Mouse (Mus musculus): ENCODE measurements around the gene Spopl.
A peak's percentile ranks its signal among the peaks of the same experiment; 100 is the strongest.
"Not testable (repeated sequence)": the region's sequence is repeated elsewhere in the genome, so short reads cannot be mapped to it uniquely, and the experiment has no call there.

Spopl gene

GRCm38 (mm10) chr2:23571302-23572156 lies at the start of gene Spopl:
Spopl (minus strand) TSS chr2:23572106.
- DNase-seq (ENCODE audit: low spot score in 2 of 2) = peak; percentile 80 to 91

DNA sequence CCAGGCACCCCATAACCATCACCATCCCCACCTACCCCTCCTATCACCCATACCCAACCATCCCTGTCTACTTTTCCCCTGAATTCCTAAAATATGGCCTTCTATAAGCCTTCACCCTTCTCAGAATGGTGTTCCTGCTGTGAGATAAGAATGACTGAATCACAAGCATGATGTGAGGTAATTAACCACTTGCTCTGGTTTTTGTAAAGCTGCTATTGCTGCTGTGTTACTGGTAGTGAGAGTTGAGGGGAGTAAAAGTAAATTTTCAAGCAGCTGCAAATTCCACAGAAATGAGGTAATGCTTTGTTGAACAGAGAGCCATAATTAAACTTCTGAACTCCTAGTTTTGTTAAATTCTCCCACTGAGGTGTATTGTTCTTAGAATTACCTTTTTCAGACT lies 48.2 kb upstream of the Spopl start:
- DNase-seq (ENCODE audit: low spot score in 2 of 2) = no peak

- DNase-seq (ENCODE audit: low spot score in 2 of 2) = no peak
These were observed 46.1 kb upstream of the Spopl start for GRCm38 (mm10) chr2:23617989-23618388.

DNA sequence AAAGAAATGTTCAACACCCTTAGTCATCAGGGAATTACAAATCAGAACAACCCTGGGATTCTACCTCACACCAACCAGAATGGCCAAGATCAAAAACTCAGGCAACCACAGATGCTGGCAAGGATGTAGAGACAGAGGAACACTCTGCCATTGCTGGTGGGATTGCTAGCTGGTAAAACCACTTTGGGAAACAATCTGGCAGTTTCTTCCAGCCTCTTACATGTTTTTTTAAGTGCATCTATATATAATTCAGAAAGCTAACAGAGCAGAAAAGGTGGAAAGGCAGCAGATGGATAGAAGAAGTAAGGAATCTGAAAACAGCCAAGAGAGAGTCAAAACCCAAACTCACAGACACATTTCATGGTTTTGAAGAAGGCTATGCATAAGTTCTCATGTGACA lies 33.5 kb upstream of the Spopl start:
- DNase-seq (ENCODE audit: low spot score in 2 of 2) = no peak

DNA sequence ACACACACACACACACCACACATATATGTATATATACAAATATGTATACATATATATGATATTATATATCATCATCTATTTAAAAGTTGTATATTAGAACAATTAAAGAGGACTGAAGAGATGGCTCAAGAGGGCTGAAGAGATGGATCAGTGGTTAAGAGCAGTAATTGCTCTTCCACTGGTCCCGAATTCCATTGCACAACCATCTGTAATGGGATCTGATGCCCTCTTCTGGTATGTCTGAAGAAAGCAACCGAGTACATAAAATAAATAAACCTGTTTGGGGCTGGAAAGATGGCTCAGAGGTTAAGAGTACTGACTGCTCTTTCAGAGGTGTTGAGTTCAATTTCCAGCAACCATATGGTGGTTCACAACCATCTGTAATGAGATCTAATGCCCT lies 16.9 kb upstream of the Spopl start:
- no peak for DNase-seq (ENCODE audit: low spot score in 2 of 2)

GRCm38 (mm10) chr2:23572157-23572532 lies 239 bp upstream of the Spopl start:
- DNase-seq (ENCODE audit: low spot score in 2 of 2) = not testable (repeated sequence)

- no peak for DNase-seq (ENCODE audit: low spot score in 2 of 2)
These were observed 1.3 kb downstream of the Spopl start for GRCm38 (mm10) chr2:23570563-23570962.

- no peak for DNase-seq (ENCODE audit: low spot score in 2 of 2)
These were observed 3.1 kb downstream of the Spopl start for GRCm38 (mm10) chr2:23568775-23569174.

GRCm38 (mm10) chr2:23565081-23565801 lies 6.7 kb downstream of the Spopl start:
- no peak for DNase-seq (ENCODE audit: low spot score in 2 of 2)

DNA sequence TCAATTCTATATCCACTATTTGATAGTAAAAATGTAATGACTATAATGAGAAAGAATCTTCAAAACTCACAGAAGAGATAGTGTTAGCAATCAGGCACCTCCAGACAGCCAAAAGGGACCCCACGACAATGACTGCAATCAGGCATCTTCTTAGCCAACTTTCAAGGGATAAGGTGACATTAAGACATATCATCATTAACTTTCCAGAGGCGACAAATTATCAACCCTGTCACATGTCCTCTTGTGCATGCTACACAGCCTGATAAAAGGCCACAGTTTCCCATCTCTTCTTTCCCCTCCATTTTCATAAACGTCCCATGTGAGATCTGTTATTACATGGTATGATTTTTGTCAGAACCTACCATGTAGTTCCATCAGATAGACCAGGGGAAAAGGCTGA lies 9.0 kb downstream of the Spopl start:
- no peak for DNase-seq (ENCODE audit: low spot score in 2 of 2)

- no peak for DNase-seq (ENCODE audit: low spot score in 2 of 2)
These were observed 12.7 kb downstream of the Spopl start for GRCm38 (mm10) chr2:23559186-23559585.

DNA sequence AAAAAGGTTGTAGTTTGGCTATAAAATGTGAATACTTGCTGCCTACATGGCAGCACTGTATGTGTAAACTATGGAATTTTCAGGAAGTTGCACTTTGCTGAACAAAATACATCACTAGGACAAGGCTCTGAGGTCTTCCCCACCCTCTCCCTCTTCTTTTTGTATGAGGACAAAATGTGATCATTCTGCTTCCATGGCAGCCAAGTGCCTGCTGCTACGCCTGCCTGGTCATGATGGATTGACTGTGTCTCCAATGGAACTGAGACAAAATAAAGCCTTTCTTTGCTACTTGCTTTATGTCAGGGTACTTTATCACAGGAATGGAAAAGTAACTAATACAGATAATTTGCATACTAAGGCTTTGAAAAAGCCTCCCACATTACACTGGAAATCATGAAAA lies 20.7 kb downstream of the Spopl start:
- DNase-seq (ENCODE audit: low spot score in 2 of 2) = no peak

DNA sequence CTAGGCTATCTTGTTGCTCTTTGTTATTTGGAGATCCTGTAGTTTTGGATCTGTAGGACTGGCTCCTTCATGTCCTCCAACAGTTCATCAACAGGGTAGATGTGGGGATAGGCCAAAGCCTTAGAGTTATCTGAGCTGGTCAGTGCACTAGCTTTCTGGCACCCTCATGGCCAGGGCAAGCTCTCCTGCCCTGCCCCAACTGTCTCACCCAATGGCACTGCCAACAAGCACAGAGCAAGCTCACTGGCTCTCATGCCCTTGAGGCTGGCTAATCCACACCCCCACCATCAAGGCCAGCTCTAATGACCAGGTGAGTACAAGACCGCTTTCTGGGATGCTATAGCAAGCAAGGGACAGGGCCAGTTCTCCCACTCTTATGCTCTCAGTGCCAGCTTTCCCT lies 24.7 kb downstream of the Spopl start:
- DNase-seq (ENCODE audit: low spot score in 2 of 2) = no peak

DNA sequence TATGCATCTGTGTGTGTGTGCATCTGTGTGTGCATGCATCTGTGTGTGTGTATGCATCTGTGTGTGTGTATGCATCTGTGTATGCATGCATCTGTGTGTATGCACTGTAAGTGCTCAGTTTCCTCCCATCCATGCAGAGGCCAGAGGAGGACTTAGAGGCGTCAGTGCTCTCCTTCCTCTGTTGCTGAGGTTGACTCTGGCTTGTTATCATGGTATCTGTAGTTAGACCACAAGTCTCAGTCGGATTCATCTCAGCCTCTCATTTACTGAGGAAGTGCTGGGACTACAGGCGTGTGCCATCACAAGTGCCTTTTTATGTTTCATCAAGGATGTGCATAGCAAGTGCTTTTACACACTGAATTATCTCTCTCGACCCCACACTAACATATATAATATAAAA lies 31.9 kb downstream of the Spopl start:
- DNase-seq (ENCODE audit: low spot score in 2 of 2) = no peak

DNA sequence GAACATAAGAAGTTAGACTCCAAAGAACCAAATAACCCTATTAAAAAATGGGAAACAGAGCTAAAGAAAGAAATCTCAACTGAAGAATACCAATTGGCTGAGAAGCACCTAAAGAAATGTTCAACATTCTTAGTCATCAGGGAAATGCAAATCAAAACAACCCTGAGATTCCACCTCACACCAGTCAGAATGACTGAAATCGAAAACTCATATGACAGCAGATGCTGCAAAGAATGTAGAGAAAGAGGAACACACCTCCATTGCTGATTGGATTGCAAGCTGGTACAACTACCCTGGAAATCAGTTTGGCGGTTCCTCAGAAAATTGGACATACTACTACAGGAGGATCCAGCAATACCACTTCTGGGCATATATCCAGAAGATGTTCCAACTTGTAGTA lies 44.2 kb downstream of the Spopl start:
- DNase-seq (ENCODE audit: low spot score in 2 of 2) = not testable (repeated sequence)

DNA sequence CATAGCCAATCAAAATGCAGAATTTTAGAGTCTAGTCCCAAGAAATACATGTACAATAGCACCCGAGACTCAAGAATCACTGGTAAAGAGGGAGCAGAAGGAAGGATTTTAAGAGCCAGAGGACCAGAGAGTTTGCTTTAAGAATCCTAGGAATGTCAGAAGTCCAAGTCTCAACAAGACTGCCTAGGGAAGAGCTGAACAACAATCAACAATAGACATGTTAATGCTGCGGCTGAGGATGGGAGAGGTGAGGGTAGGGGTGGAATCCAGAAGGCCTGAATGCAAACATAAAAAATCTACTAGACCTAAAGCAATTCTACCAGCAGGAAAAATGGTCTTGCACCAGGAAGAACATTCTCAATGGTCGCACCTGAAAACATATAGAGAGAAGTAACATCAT lies 66.8 kb downstream of the Spopl start:
- DNase-seq (ENCODE audit: low spot score in 2 of 2) = no peak

DNA sequence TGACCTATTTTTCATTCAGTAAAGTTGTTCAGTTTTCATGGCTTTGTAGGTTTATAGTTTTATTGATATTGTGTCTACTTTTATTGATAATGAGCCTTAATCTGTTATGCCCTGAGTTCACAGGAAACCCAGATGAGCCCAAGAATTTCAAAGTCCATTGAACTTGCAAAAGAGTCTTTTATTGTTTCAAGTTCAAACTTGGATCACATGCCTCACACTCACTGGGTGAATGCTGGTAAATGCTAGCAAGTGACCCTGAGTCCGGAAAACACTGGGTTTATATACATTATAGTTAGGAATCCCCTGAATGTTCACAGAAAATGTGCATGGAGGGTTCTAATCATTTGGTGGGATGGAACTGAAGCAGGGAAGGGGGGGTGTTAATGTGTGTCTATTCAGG lies 90.2 kb downstream of the Spopl start:
- DNase-seq (ENCODE audit: low spot score in 2 of 2) = no peak

- DNase-seq (ENCODE audit: low spot score in 2 of 2) = no peak
These were observed 104.4 kb downstream of the Spopl start for GRCm38 (mm10) chr2:23467471-23467870.

- no peak for DNase-seq (ENCODE audit: low spot score in 2 of 2)
These were observed 114.5 kb downstream of the Spopl start for GRCm38 (mm10) chr2:23457452-23457851.
